In the genomic region with DNA sequence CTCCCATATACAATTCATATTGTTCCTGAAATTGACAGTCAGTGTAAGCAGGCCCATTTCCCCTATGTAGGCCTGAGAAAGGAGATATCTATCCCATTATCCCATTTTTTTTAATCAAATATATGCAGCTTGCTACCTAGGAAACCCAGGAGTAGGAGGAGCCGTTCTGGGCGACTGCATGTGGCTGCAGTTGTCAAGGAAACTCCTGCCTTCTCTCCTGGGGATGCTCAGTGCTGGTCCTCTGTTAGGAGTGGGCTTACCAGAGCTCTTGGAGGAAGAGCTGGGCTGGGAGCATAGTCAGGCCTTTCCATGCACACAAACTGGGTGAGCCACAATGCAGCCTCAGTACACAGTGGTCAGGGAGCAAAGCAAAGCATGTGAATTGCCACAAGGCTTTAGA, we compare ENCODE assay signal across 16 mouse cellular contexts.
DNase-seq lines count a peak whose midpoint lies in the region; ATAC-seq and TF ChIP-seq lines count a peak whose summit lies in the region.
"Had no signal": no experiment of that assay in that cellular context is flagged by ENCODE, and none has a peak within 500 bp of the region (broad histone marks: within the 10 kb centered on the region; RNA-seq: fewer than 3 reads in every experiment).

No protein-coding gene starts in this region.

- H3K9me3 ChIP-seq in forebrain, embryonic 13.5 days (replicated peaks) = no peaks in the 10 kb centered on the region
- H3K9me3 ChIP-seq in forebrain, embryonic 11.5 days (ENCODE audit: control insufficient read depth, low read length) = no peaks in the 10 kb centered on the region
- no peaks in the 10 kb centered on the region for H3K9me3 ChIP-seq in forebrain, postnatal 0 days (ENCODE audit: low read length)
- H3K9me3 ChIP-seq: embryonic facial prominence, embryonic 15.5 days; hindbrain, embryonic 15.5 days had no signal

- no peak for DNase-seq in forebrain, embryonic 11.5 days (ENCODE audit: low spot score)
- peak; percentile 50 for DNase-seq in forebrain, postnatal 0 days
- DNase-seq in layer of hippocampus, adult 9-11 months = peak; percentile 29
- DNase-seq in right cerebral cortex, adult 18-20 months = peak; percentile 15
- no peak for DNase-seq in gastrocnemius, postnatal 4 days (ENCODE audit: low spot score in 2 of 2)
- no peak for DNase-seq in urinary bladder, postnatal 25 days (ENCODE audit: low spot score)
- DNase-seq: cerebellum, adult 2 months; kidney, postnatal 36 days; liver; lung, postnatal 36 days; thymus, postnatal 36 days had no signal

- H3K36me3 ChIP-seq in forebrain, embryonic 13.5 days (ENCODE audit: poor library complexity, severe bottlenecking) = no peaks in the 10 kb centered on the region
- no peaks in the 10 kb centered on the region for H3K36me3 ChIP-seq in forebrain, embryonic 11.5 days (ENCODE audit: control insufficient read depth, insufficient read depth, low read length)
- H3K36me3 ChIP-seq in forebrain, postnatal 0 days (ENCODE audit: insufficient read depth) = no peaks in the 10 kb centered on the region
- H3K36me3 ChIP-seq: embryonic facial prominence, embryonic 15.5 days; G1E; hindbrain, embryonic 15.5 days had no signal

- peak overlapping the region; percentile 19; the same call in 1 of the 2 replicates for H3K27ac ChIP-seq in forebrain, embryonic 13.5 days
- no peak overlapping the region for H3K27ac ChIP-seq in forebrain, embryonic 11.5 days (ENCODE audit: low read depth, low read length)
- H3K27ac ChIP-seq in forebrain, postnatal 0 days (ENCODE audit: low read depth, low read length) = no peak overlapping the region
- H3K27ac ChIP-seq: embryonic facial prominence, embryonic 15.5 days; hindbrain, embryonic 15.5 days had no signal

- H3K9ac ChIP-seq in forebrain, embryonic 13.5 days = no peak overlapping the region
- H3K9ac ChIP-seq in forebrain, embryonic 11.5 days (ENCODE audit: low read length) = no peak overlapping the region
- H3K9ac ChIP-seq in forebrain, postnatal 0 days = no peak overlapping the region
- H3K9ac ChIP-seq: embryonic facial prominence, embryonic 15.5 days; hindbrain, embryonic 15.5 days had no signal

- WGBS in forebrain, embryonic 13.5 days = 31% methylated on average over 2 of the region's 2 CpGs
- WGBS in forebrain, embryonic 11.5 days = 27% methylated on average over 2 of the region's 2 CpGs
- WGBS in forebrain, postnatal 0 days = 23% methylated on average over 2 of the region's 2 CpGs

- no peak overlapping the region for H3K4me2 ChIP-seq in forebrain, embryonic 13.5 days
- no peak overlapping the region for H3K4me2 ChIP-seq in forebrain, embryonic 11.5 days (ENCODE audit: low read depth, low read length, severe bottlenecking)
- no peak overlapping the region for H3K4me2 ChIP-seq in forebrain, postnatal 0 days (ENCODE audit: low read depth)
- H3K4me2 ChIP-seq: embryonic facial prominence, embryonic 15.5 days; hindbrain, embryonic 15.5 days had no signal

- no peaks in the 10 kb centered on the region for H3K27me3 ChIP-seq in forebrain, embryonic 13.5 days
- H3K27me3 ChIP-seq in forebrain, embryonic 11.5 days (ENCODE audit: control insufficient read depth, insufficient read depth, low read length) = no peaks in the 10 kb centered on the region
- no peaks in the 10 kb centered on the region for H3K27me3 ChIP-seq in forebrain, postnatal 0 days (ENCODE audit: insufficient read depth, low read length)
- H3K27me3 ChIP-seq: embryonic facial prominence, embryonic 15.5 days; hindbrain, embryonic 15.5 days had no signal

- no peak for TF ChIP-seq CTCF in forebrain, postnatal 0 days (IDR thresholded peaks at IDR 0.05; ENCODE audit: low read depth)

- H3K4me3 ChIP-seq in forebrain, embryonic 13.5 days = no peak overlapping the region
- H3K4me3 ChIP-seq in forebrain, embryonic 11.5 days (ENCODE audit: low read depth, low read length) = no peak overlapping the region
- no peak overlapping the region for H3K4me3 ChIP-seq in forebrain, postnatal 0 days (ENCODE audit: low read depth, low read length)
- H3K4me3 ChIP-seq: embryonic facial prominence, embryonic 15.5 days; hindbrain, embryonic 15.5 days had no signal

- peak; percentile 50; the same call in 1 of the 2 replicates for ATAC-seq in forebrain, embryonic 13.5 days
- ATAC-seq in forebrain, embryonic 11.5 days (replicated peaks; ENCODE audit: low FRiP score) = no peak
- ATAC-seq in forebrain, postnatal 0 days = peak; percentile 81
- no peak for ATAC-seq in megakaryocyte, adult 5-6 weeks (ENCODE audit: poor library complexity, severe bottlenecking)

- peaks cover 7% of the 10 kb centered on the region; the same call in 1 of the 2 replicates for H3K4me1 ChIP-seq in forebrain, embryonic 13.5 days
- no peaks in the 10 kb centered on the region for H3K4me1 ChIP-seq in forebrain, embryonic 11.5 days (replicated peaks; ENCODE audit: control insufficient read depth, insufficient read depth, low read length)
- H3K4me1 ChIP-seq in forebrain, postnatal 0 days (ENCODE audit: insufficient read depth) = peaks cover 5% of the 10 kb centered on the region; the same call in 1 of the 2 replicates
- H3K4me1 ChIP-seq: embryonic facial prominence, embryonic 15.5 days had no signal

Comparison
In these comparisons a context has a peak if more than half of its experiments do, and no peak if none do; other contexts are left out.
1. ATAC-seq: peak in forebrain, embryonic 13.5 days (single experiment) and forebrain, postnatal 0 days (single experiment); none in forebrain, embryonic 11.5 days (single experiment) and megakaryocyte, adult 5-6 weeks (single experiment).
2. DNase-seq: peak in forebrain, postnatal 0 days (single experiment), layer of hippocampus, adult 9-11 months (single experiment) and right cerebral cortex, adult 18-20 months (single experiment); none in forebrain, embryonic 11.5 days (single experiment), gastrocnemius, postnatal 4 days (0 of 2) and urinary bladder, postnatal 25 days (single experiment).